In the genomic region with DNA sequence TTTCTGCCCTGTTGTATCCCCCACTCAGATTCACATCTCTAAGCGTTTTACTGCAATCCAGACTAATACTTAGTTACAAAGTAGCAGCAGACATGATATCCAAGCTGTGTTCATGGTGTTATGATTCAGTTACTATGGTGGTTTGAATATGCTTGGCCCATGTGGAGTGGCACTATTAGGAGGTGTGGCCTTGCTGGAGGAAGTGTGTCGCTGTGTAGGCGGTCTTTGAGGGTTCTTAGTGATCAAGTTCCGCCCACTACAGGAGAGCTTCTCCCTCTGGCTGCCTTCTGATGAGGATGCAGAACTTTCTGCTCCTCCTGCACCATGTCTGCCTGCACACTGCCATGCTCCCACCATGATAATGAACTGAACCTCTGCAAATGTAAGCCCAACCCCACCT, we compare ENCODE assay signal across 19 mouse cellular contexts.
"Had no signal": no experiment of that assay in that cellular context is flagged by ENCODE, and none has a peak within 500 bp of the region (broad histone marks: within the 10 kb centered on the region; RNA-seq: fewer than 3 reads in every experiment).

No protein-coding gene starts in this region.

- H3K27me3 ChIP-seq: kidney, embryonic 15.5 days; limb, embryonic 12.5 days; limb, embryonic 15.5 days had no signal

- DNase-seq: kidney, adult 2 months; kidney, postnatal 10 days; kidney, postnatal 4 days; left cerebral cortex, postnatal 4 days; liver, postnatal 0 days; lung, embryonic 14.5 days; lung, postnatal 10 days; lung, postnatal 4 days; right cerebral cortex, adult 18-20 months; right cerebral cortex, postnatal 14 days; spleen, adult 18-20 months; thymus, adult 18-20 months; thymus, postnatal 36 days had no signal

- H3K36me3 ChIP-seq: kidney, embryonic 15.5 days; limb, embryonic 12.5 days; limb, embryonic 15.5 days; midbrain, embryonic 13.5 days had no signal

- H3K9me3 ChIP-seq: kidney, embryonic 15.5 days; limb, embryonic 12.5 days; limb, embryonic 15.5 days; midbrain, embryonic 13.5 days had no signal

- H3K4me1 ChIP-seq: kidney, embryonic 15.5 days had no signal

- H3K27ac ChIP-seq: kidney, embryonic 15.5 days; limb, embryonic 12.5 days; limb, embryonic 15.5 days; liver, embryonic 14.5 days; midbrain, embryonic 13.5 days had no signal

- ATAC-seq: midbrain, embryonic 13.5 days had no signal

- H3K9ac ChIP-seq: kidney, embryonic 15.5 days; limb, embryonic 12.5 days; limb, embryonic 15.5 days; liver, embryonic 14.5 days; liver, postnatal 0 days; lung, embryonic 14.5 days; midbrain, embryonic 13.5 days had no signal

- H3K4me3 ChIP-seq: kidney, embryonic 15.5 days; limb, embryonic 12.5 days; limb, embryonic 15.5 days; midbrain, embryonic 13.5 days had no signal

- H3K4me2 ChIP-seq: kidney, embryonic 15.5 days; limb, embryonic 12.5 days; limb, embryonic 15.5 days; liver, embryonic 11.5 days; lung, embryonic 14.5 days; midbrain, embryonic 13.5 days had no signal
